Mouse (Mus musculus) cerebellum, postnatal 36 days (tissue): Measurements from ENCODE around the gene Tespa1.
"Not testable (repeated sequence)": the region's sequence is repeated elsewhere in the genome, so short reads cannot be mapped to it uniquely, and the experiment has no call there.

ENCODE experiments used
- DNase-seq, 2 experiments: peaks; one replicate each; pipeline ENCODE4 v3.0.0; 2021 to 2022; ENCODE audit warnings: mixed read lengths in 2 of 2

Tespa1 gene

GRCm38 (mm10) chr10:130363438-130364164 is 40.9 kb downstream of the Tespa1 start:
- DNase-seq, result no peak

GRCm38 (mm10) chr10:130364766-130365165 is 42.1 kb downstream of the Tespa1 start:
- no peak for DNase-seq

GRCm38 (mm10) chr10:130368384-130368783 is 45.7 kb downstream of the Tespa1 start:
- no peak for DNase-seq

GRCm38 (mm10) chr10:130370005-130370682 is 47.5 kb downstream of the Tespa1 start:
- DNase-seq, result no peak

- DNase-seq, result no peak
Measured at GRCm38 (mm10) chr10:130371644-130372043, 49.0 kb downstream of the Tespa1 start.

GRCm38 (mm10) chr10:130372491-130373173 is 50.0 kb downstream of the Tespa1 start:
- no peak for DNase-seq

DNA sequence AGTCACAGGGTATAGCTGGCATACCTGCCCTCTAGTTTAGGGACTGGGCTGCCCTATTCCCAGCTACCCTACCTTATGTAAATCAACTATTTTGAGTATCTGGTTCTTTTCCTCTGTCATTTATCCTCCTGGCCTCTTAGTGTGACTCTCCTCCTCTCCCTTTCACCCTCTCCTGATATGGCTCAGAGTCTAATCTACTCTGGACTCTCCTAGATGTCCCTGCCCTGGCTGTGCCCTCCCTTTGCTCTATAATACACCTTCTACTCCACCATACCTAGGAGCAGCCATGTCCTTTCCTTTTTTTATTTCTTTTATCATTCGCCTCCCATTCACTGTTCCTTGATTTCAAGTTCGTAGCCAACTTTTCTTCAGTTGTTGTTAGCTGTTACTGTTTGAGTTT is 52.5 kb downstream of the Tespa1 start:
- DNase-seq, result no peak

- no peak for DNase-seq
Measured at GRCm38 (mm10) chr10:130394232-130394631, 71.6 kb downstream of the Tespa1 start, which contains the start of gene Vmn2r84. Gene Vmn2r84 (minus strand): TSS chr10:130394332.

- DNase-seq, result not testable (repeated sequence)
Measured at GRCm38 (mm10) chr10:130412167-130412698, 89.6 kb downstream of the Tespa1 start.
